Mouse (Mus musculus): ENCODE data around the gene Mknk1.

Mknk1 gene

GRCm38 (mm10) chr4:115890553-115890952 lies 51.6 kb downstream of the Mknk1 start, which contains the start of gene 6430628N08Rik:
Gene 6430628N08Rik, plus strand, starts transcription at chr4:115890665.
- no peak for DNase-seq (ENCODE audit: low spot score)

DNA sequence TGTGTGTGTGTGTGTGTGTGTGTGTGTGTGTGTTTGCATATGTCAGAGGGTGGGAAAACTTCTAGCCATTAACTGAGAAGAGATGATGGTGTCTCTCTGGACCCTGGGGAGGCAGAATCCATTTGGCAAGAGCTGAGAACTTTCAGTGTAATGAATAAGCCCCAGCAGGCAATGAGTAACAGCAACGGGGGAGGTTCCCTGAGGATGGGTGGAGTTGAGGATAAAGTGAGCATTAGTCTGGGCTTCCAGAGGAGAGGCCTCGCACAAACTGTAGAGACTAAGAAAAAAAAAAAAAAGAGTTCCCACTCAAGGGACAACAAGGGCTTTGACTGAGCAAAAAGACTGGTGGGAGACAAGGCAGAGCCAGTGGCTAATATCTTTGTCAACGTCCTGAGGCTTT lies 55.3 kb downstream of the Mknk1 start:
- no peak for DNase-seq (ENCODE audit: low spot score)

GRCm38 (mm10) chr4:115897901-115898631 lies 59.1 kb downstream of the Mknk1 start:
- DNase-seq (ENCODE audit: low spot score): no peak

DNA sequence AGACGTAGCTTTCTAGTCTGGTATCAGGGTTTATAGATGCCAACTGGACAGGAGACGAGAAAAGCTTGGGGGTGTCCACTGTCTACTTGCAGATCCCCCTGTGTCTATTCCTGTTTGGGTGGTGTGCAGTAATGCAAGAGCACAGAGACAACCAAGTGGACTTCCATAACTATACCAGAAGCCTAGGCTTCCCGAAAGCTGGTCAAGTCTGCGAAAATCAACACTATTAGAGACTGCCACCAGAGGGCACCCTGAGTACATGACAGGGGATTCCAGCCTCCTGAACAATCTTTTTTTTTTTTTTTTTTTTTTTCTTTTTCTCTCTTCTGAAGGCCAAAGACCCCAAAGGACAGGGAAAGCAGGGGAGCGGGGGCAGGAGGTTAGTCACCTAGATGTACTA lies 63.8 kb downstream of the Mknk1 start:
- DNase-seq (ENCODE audit: low spot score): peak; percentile 83

DNA sequence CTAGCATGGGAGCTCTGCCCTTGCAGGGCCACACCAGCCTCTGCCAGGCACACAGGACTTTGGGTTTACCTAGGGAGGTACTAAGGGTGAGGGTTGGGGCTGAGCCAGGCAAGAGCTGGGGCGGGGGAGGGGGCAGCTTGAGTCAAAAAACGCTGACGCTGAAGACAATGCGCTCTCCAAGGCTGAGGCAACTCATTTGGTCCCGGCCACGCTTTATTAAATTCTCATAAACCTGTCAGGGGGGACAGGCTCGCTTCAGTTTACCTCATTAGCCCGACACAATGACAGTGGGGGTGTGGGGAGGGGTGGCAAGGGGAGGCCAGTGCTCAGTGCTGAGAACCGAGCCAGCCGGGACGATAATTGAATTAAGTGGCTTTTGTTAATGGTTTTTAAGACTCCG lies 65.4 kb downstream of the Mknk1 start:
- no peak for DNase-seq (ENCODE audit: low spot score)

DNA sequence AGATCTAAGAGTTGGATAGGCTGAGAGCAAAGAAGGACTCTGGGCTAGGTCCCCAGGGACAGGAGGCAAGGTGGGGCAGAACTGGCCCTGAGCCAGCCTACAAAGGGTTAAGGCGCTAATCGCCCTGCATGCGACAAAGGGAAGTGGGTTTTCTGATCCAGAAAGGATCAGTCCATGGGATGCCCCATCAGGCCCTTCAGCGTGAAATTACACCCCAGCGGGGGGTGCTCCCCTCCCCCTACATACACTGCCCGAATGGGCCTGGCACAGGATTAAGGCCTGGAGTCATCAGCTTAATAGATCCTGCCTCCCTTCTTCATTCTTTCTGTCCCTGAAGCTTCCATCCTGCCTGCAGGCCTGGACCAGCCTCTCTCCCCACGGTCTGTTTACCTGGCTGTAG lies 66.7 kb downstream of the Mknk1 start:
- no peak for DNase-seq (ENCODE audit: low spot score)

DNA sequence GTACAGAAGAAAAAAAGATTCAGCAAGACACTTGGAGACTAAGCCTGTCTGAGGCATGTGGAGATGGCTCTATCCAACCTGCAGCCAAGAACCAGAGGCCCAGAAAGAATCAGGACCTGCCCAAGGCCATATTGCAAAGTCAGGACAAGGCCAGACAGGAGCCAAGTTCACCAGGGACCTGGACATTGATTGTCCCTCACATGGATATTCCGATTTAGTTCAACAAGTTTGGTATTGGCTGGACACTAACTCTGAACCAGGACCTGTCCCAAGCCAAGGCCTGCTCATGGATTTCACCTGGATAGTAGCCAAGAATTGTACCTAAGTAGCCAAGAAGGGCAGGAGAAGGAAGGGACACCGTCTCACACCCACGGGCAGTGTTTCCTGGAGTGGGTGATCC lies 67.8 kb downstream of the Mknk1 start:
- DNase-seq (ENCODE audit: low spot score): no peak

- DNase-seq (ENCODE audit: low spot score): no peak
Measured at GRCm38 (mm10) chr4:115907994-115908393, 69.0 kb downstream of the Mknk1 start.

DNA sequence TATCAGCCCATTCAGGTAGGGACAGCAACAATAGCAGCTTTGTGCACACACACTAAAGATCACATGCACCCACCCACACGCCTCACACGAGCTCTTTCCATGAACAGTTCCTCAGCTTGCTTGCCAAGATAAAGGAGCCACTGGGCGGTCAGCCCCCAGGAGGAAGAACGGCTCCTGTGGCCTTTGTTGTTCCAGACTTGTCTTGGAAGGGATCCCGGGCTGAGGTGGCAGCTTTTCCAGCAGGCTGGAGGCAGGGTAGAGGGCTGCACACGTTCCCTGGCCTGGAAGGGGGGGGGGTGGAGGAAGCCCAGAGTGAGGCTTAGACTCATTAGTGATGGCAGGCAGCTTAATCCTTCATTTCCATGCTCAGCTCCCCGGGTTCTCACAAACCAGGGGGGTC lies 69.6 kb downstream of the Mknk1 start:
- DNase-seq (ENCODE audit: low spot score): no peak

DNA sequence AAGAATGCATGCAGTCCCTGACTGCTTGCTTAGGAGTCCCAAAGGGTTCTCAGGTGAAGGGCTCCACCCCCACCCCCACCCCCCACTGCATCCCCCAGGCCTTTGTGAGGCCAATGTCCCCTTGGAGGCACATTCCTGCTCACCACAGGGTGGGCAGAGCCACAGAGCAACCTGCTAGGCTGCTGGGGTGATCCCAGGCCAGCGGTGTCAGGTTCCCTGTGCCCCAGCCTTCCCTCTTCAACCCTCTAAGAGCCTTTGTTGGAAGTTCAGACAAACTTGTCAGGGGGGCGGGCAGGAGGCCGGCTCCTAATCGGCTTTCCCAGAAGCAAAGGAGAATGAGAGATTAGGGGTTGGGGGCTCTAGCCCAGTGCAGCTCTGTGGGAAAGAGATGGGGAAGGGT lies 72.6 kb downstream of the Mknk1 start:
- no peak for DNase-seq (ENCODE audit: low spot score)

DNA sequence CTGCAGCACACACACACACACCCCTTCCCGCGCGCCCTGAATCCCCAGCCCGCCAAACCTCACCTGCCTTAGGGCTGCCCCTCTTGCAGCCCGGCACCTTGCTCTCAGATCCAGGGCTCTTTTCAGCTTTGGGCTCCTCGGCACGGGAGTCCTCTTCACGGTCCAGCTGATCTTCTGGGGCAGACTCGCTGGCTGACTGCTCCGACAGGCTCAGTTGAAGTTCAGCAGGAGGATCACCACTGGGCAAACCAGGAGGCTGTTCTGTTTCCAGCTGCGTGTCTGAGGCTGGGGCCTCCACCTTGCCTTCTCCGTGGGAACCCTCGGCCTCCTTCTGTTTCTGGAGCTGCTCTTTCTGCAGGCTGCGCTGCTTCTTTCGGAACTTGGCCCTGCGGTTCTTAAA lies 80.9 kb downstream of the Mknk1 start:
- DNase-seq (ENCODE audit: low spot score): no peak

GRCm38 (mm10) chr4:115922688-115923087 lies 83.7 kb downstream of the Mknk1 start:
- DNase-seq (ENCODE audit: low spot score): no peak

DNA sequence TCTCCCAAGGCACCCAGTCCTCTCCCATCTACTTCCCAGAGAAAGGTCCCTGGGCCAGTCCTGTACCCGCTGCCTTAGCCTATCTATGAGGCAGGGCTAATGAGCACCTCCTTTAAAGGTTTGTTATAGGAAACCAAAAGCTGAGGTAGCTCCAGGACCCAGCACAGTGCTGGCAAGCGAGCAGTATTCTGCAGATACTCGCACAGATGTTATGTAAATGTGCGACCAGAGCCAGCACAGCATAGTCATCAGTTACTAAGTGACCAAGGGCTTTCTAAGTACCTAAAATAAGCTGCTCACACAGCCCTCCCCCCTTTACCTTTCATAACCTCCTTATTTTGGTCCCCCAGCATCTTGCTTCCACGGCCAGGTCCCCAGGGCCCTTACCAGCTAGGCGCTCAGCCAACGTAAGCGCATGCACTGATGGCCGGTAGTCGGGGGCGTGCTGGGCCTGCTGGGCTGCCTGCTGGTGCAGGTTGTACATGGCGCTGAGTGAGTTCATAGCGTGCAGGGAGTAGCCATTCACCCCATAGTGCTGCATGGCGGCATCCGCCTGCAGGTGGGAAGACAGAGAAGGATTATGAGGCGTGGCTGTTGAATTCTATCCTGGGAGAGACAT lies 84.4 kb downstream of the Mknk1 start:
- no peak for DNase-seq (ENCODE audit: low spot score)

DNA sequence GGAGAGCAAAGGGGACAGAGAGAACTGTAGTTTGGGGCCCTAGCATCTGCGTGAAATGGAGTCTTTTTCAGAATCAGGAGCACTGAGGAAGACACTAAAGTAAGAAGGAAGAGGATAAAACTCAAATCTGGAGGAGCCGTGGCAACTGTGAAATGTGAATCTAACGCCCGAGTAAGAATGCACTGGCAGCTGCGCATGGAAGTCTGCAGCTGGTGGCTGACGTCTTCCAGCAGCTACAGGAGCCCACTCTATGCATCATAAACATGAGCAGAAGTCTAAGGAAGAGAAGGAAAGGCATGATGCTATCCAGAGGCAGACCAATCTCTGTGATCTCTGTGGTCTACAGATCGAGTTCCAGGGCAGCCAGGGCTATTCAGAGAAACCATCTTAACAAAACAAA lies 88.6 kb downstream of the Mknk1 start:
- DNase-seq (ENCODE audit: low spot score): no peak

All from ovary, postnatal 14 days (tissue).